ENCODE assay signal across 15 mouse cellular contexts in the genomic region with DNA sequence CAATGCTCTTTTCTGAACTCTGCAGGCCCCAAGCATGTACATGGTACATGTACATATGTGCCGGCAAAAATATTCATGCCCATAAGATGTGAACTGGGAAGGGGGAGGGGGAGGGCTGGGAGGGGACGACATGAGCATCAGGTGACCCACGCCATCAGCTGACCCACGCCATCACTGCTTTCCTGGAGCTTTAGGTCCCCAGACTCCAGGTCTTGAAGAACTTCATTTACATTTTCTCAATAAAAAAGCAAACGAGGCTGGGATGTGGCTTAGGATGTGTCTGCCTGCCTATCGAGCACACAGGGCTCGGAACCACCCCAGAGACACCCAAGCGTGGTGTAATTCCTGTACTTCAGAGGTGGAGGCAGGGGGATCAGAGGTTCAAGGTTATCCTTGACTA. TPM values are rescaled to one million over a fixed set of nuclear protein-coding genes. Genes with fewer than 3 reads are reported as not detected.
"Had no signal": no experiment of that assay in that cellular context is flagged by ENCODE, and none has a peak within 500 bp of the region (broad histone marks: within the 10 kb centered on the region; RNA-seq: fewer than 3 reads in every experiment).

No protein-coding gene starts in this region.

- H3K4me2 ChIP-seq: intestine, embryonic 15.5 days; liver, embryonic 13.5 days; midbrain, embryonic 15.5 days; neural tube, embryonic 12.5 days had no signal

- H3K4me1 ChIP-seq: midbrain, embryonic 15.5 days had no signal

- ATAC-seq: intestine, embryonic 15.5 days; liver, postnatal 0 days; midbrain, embryonic 15.5 days had no signal

- H3K36me3 ChIP-seq: intestine, embryonic 15.5 days; liver, embryonic 13.5 days; midbrain, embryonic 10.5 days; midbrain, embryonic 15.5 days; neural tube, embryonic 12.5 days had no signal

- DNase-seq: kidney, adult 18-20 months; kidney, postnatal 25 days; liver; liver, embryonic 13.5 days; liver, postnatal 0 days; lung, postnatal 10 days; lung, postnatal 4 days; thymus, adult 2 months; thymus, postnatal 25 days had no signal

- H3K9me3 ChIP-seq: intestine, embryonic 15.5 days; liver, embryonic 13.5 days; midbrain, embryonic 10.5 days; midbrain, embryonic 15.5 days; neural tube, embryonic 12.5 days had no signal

- H3K27me3 ChIP-seq: intestine, embryonic 15.5 days; liver, embryonic 13.5 days; midbrain, embryonic 15.5 days; neural tube, embryonic 12.5 days had no signal

- H3K27ac ChIP-seq: left cerebral cortex, adult 2 months; liver, embryonic 13.5 days; midbrain, embryonic 15.5 days; neural tube, embryonic 12.5 days had no signal

- H3K4me3 ChIP-seq: intestine, embryonic 15.5 days; left cerebral cortex, adult 2 months; liver, embryonic 13.5 days; midbrain, embryonic 10.5 days; midbrain, embryonic 15.5 days; neural tube, embryonic 12.5 days had no signal

- H3K9ac ChIP-seq: intestine, embryonic 15.5 days; liver, embryonic 13.5 days; liver, postnatal 0 days; midbrain, embryonic 15.5 days; neural tube, embryonic 12.5 days had no signal

RNA-seq across cellular contexts. Expression of gene Snai1, which starts 9.4 kb away (rescaled TPM):
- total RNA-seq: monocyte, adult 5-6 weeks had no signal
